Mouse (Mus musculus) testis, postnatal 10 days (tissue): ENCODE data around the gene Ctsd.

ENCODE experiments used
- DNase-seq: peaks from one replicate; pipeline ENCODE4 v3.0.0; 2021; ENCODE audit warnings: low spot score

Gene Ctsd

DNA sequence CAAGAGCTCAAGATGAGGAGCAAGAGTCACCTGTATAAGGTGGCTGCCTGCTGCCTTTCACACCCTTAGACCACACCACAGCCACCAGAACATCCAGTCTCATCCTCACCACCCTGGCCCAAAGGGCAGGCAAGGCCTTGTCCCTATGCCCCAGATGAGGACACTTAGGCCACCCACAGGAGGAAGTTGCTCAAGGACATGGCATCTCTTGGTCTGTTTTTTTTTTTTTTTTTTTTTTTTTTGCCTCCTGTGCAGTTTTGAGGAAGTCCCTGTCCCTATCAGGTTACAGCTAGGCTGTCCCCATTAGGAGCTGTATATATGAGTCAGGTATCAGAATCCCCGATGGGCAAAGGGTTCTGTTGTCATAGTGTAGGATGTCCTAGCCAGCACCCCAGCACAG lies 11.4 kb upstream of the Ctsd start:
- DNase-seq = no peak

GRCm38 (mm10) chr7:142398052-142398451 lies 10.2 kb upstream of the Ctsd start:
- DNase-seq = no peak

GRCm38 (mm10) chr7:142396611-142397010 lies 8.8 kb upstream of the Ctsd start:
- DNase-seq = no peak

GRCm38 (mm10) chr7:142395472-142395871 lies 7.6 kb upstream of the Ctsd start:
- no peak for DNase-seq

DNA sequence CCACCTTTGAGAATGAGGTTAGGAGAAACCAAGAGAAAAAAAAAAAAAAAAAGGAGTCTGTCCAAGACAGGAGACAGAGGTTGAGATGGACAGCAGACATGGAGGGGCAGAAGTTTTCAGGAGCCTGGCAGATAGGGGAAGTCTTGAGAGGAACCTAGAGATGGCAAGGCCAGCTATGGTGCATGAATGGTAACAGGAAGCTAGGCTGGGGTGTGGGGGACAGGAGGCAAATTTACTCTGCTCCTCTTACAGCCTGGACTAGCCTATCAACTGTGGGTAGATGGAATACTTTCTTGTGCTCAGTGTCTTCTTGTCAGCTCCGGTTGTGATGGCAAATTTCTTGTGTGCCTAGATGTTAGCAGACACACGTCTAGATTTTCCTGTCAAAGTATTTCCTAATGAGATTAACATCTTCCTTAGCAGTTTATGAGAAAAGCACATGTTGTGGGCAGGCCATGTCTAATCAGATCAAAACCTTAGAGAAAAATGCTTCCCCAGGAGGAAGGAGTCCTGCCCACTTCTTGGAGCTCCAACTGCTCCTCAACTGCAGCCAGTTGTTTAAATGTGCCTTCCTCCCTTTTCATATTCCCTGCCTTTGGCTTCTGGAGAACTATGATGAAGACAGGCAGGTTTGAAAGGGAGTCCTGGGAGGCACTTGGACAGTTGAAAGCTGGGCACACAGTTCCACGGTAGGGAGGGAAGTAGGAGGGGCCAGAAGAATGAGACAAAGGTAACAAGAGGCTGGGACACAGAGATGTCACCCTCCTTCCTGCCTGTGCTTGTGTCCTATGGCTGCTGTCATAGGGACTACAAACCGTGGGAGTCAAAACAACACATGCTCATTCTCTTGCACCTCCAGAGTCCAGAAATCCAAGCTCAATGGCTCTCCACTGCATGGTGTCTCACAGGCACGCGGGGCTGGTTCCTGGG lies 6.7 kb upstream of the Ctsd start:
- DNase-seq = no peak

DNA sequence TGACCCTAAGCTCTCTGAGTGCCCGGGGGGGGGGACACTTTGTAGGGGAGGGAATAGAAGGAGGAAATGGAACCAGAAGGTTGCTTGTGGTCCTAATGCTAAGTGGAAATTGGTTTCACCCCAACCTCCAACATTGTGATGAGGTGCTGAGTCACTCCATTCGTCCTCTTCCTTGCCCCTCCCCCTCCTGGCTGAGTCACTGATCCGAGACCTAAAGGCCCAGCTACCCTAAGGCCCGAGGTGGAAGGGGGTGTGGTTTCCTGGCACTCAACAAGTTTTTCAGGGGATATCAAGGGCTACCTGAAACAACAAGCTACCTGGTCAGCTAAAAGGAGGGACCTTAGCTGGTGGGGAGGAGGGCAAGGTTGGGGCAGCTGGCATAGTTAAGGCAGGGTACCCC lies 5.4 kb upstream of the Ctsd start:
- no peak for DNase-seq

DNA sequence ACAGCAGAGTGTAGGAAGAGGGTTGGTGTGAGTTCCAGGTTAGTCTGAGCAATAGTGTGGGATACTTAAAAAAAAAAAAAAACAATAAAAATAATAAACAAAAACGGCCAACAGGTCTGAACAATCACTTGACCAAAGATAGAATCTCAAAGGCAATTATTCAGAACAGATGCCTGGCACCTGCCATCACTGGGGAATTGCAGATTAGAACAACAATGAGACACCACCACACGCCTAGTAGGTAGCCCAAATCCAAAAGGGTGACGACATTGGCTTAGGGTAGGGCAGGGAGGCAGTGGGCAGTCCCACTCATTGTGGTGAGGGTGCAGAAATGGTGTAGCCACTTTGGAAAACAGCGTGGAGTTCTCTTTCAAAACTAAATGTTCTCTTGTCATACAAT lies 3.8 kb upstream of the Ctsd start:
- no peak for DNase-seq

- no peak for DNase-seq
Measured at GRCm38 (mm10) chr7:142391108-142391507, 3.3 kb upstream of the Ctsd start.

DNA sequence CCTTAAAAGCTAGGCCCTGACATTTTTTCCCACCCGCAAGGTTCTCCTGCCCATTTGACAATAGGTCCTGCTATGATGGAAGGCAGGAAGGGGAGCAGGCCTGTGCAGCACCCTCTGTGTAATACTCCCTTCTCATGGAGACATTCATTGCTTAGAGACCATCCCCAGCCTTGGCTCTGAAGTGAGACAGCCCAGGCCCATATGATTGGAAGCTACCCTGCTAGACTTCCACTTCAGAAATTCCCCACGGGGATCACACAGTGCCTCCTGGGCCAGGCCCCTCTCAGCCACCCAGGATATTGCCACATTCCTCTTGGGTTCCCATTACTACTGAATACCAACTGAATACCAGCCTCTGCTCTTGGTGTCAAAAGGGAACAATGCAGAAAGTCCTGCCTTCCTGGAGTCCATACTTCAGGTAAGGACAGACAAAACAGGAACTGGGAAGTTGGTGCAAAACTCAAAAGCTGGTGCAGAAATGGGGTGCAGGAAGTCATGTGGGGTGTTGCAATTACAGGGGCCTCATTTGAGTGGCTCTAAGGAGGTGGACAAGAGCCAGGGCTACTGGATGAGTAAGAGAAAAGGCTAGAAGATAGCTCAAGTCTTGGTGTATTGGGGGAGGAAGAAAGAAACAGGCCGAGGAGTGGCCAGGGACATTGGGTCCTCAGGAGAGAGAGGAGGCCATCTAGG lies 2.3 kb upstream of the Ctsd start:
- DNase-seq = no peak

GRCm38 (mm10) chr7:142388740-142389139 lies 902 bp upstream of the Ctsd start:
- DNase-seq = no peak

DNA sequence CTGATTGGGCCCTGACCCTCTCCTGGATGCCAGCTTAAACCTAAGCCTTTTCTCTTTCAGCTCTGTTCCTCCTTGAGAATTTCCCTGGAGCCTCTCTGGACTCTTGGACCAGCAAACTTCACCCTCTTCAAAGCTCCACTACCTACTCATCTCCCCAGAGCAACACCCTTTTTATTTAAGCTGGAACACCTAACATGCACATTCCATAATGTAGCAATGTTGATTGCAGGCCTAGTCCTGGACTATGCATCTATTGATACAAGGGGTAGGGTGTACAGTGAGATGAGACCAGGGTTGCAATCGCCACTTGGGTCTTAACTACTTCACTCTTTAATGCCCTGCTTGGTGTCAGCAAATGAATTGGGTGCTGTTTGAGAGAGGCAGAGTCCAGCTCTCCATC lies 360 bp upstream of the Ctsd start:
- no peak for DNase-seq

GRCm38 (mm10) chr7:142386621-142387201 lies 1.1 kb downstream of the Ctsd start:
- DNase-seq = no peak

DNA sequence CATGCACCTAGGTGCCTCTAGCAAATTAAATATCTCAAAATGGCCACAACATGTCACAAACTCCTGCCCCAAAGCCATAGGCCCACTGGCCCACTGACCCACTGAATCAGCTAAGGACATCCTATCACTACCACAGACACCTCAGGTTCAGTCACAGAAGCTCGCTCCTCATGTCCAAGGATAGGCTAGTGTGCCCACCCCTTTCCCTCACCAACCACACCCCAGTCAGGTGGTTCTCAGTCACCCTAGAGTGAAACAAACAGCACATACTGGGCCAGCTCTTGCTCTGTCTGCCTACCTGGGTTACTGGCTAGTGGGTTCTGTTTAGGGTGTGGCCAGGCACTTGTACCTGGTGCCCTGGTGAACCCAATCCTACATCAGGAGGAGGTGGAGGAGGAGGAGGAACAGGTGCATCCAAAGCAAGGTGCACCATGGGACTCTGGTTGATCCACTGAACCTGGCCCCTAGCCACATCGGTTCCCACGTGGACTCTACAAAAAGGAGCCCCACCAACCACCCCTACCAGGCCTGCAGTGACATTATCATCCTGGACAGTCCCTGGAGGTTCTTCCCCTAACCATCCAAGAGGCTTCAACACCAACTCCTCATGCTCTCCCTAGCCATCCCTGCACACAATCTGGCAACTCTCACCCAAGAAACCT lies 2.0 kb downstream of the Ctsd start:
- no peak for DNase-seq

- DNase-seq = no peak
Measured at GRCm38 (mm10) chr7:142384306-142384705, 3.5 kb downstream of the Ctsd start.

GRCm38 (mm10) chr7:142382567-142382966 lies 5.3 kb downstream of the Ctsd start, which contains the start of gene Gm49369:
Gene Gm49369 (minus strand): TSS chr7:142382667.
- DNase-seq = no peak

DNA sequence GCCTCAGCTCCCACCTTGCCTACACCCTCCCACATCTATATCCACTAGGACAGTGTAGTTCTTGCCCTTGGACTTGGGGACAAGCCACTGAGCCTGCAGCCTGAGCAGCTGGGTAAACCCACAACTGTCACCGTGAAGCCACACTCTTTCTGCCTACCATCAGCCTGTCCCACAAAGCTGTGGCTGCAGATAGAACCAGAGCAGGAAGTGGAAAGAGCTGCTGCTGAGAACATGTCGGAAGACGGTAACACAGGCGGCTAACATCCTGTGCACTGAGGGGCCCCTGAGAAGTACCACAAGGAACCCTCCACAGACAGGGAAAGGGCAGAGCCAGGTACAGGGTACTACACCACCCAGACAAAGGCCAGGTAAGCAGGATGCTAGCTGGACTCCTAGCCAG lies 6.7 kb downstream of the Ctsd start:
- DNase-seq = no peak

- no peak for DNase-seq
Measured at GRCm38 (mm10) chr7:142379186-142379585, 8.7 kb downstream of the Ctsd start.

DNA sequence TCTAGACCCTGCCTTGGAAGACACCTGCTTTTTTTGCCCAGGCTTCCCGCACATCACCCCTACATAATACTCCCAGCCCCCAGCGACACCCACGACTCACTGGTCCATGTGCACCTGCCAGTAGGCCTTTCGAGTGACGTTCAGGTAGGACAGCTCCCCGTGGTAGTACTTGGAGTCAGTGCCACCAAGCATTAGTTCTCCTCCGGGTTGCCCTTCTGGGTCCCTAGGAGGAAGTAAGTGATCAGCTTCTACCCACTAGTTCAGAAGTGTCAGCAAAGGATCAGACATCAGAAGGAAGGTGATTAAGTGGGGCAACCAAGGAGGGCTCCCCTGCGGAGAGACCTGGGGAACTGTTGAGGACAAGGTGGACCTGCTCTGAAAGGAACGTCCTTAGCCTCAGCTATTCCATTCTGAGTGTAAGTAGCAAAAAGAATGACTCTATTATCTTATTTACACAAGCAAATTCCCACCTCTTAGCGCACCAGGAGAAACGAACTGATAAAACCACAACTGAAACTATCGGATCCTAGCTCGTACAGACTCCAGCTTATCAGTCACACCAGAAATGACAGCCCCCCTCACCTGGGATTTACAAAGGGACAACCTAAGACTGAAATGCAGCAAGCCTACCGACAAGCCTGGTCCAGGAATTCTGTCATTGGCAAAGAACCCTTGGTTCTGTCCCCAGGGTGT lies 10.5 kb downstream of the Ctsd start:
- no peak for DNase-seq

DNA sequence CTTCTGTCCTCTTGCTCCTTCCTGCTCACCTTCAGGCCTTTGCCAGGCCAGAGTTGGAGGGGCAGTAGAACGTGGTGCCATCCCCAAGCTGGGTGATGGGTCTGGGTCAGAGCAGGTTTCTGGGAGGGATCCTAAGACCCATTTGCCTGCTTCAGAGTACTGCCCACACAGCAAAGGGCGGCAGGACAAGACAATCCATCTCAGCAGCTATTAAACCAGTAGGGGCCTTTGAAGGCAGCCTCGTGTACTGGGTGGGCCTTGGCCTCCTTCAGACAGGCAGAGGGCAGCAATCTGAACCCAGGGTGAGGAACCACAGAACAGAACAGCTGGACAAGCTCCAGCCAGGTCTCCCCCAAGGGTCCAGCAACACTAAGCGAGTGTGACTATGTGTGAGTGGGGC lies 11.7 kb downstream of the Ctsd start:
- no peak for DNase-seq

DNA sequence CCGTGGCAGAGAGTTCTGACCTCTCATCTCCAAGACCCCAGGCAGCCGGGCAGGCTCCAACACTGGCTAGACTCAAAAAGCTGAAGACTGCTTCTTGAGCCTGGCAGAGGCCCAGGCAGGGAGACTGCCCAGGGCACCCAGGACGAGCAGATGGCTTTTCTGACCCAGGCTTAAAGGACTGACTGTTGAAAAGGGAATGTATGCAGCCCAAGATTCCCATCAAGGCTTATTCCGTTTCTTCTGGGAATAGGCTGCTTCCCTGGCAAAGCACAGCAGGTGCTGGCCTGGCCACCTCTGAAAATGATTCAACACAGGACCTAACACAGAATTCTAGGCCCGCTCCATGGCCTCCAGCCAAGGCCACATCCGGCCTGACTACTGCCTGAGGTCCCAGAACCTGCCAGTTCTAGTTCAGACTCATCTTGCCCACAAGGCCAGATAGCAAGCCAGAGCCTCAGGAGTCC lies 12.5 kb downstream of the Ctsd start:
- no peak for DNase-seq

- DNase-seq = no peak
Measured at GRCm38 (mm10) chr7:142374413-142375015, 13.3 kb downstream of the Ctsd start.
